Mouse (Mus musculus) midbrain, embryonic 10.5 days (tissue): ENCODE data around the gene H2afy2. TPM values are rescaled to one million over a fixed set of nuclear protein-coding genes. Genes with fewer than 3 reads are reported as not detected.

Experiments used
- DNase-seq: peaks from one replicate; pipeline ENCODE4 v3.0.0-alpha.2; 2017; ENCODE audit warnings: low spot score
- H3K27ac ChIP-seq: fragments of 300-500 bp; sonication (generic); replicated peaks from 2 replicates; pipeline ENCODE4 v1.5.1; 2016; ENCODE audit warnings: mild to moderate bottlenecking
- H3K27me3 ChIP-seq: fragments of 300-500 bp; sonication (generic); 2 replicates; pipeline ENCODE4 v1.6.1; 2016; ENCODE audit warnings: low read depth, mild to moderate bottlenecking; ENCODE audit not compliant: poor library complexity, severe bottlenecking
- H3K36me3 ChIP-seq: fragments of 300-500 bp; sonication (generic); 2 replicates; pipeline ENCODE4 v1.6.1; 2016; ENCODE audit warnings: mild to moderate bottlenecking, moderate library complexity
- H3K4me1 ChIP-seq: fragments of 300-500 bp; sonication (generic); 2 replicates; pipeline ENCODE4 v1.6.1; 2016
- H3K4me3 ChIP-seq: fragments of 300-500 bp; sonication (generic); 2 replicates; pipeline ENCODE4 v1.5.1; 2016; ENCODE audit warnings: mild to moderate bottlenecking, moderate library complexity
- H3K9me3 ChIP-seq: fragments of 300-500 bp; sonication (generic); replicated peaks from 2 replicates; pipeline ENCODE4 v1.6.1; 2016; ENCODE audit warnings: mild to moderate bottlenecking
- WGBS: fragments of 180-500 bp; shearing (Covaris S2); methylation state at CpG from one replicate; pipeline ENCODE4 v1.1.7; 2016; 5-methylcytosine and 5-hydroxymethylcytosine counted together
- polyA plus RNA-seq: library from polyadenylated mRNA; unstranded; fragments of >200 nt; fragmentation: Nextera tagmentation; extraction: Ambion mirVana; gene quantifications from 2 replicates; pipeline ENCODE4 v1.2.1, GENCODE M21; 2016

The H2afy2 gene
- polyA plus RNA-seq, 1 experiment from 2014 or later = 309 TPM

DNA sequence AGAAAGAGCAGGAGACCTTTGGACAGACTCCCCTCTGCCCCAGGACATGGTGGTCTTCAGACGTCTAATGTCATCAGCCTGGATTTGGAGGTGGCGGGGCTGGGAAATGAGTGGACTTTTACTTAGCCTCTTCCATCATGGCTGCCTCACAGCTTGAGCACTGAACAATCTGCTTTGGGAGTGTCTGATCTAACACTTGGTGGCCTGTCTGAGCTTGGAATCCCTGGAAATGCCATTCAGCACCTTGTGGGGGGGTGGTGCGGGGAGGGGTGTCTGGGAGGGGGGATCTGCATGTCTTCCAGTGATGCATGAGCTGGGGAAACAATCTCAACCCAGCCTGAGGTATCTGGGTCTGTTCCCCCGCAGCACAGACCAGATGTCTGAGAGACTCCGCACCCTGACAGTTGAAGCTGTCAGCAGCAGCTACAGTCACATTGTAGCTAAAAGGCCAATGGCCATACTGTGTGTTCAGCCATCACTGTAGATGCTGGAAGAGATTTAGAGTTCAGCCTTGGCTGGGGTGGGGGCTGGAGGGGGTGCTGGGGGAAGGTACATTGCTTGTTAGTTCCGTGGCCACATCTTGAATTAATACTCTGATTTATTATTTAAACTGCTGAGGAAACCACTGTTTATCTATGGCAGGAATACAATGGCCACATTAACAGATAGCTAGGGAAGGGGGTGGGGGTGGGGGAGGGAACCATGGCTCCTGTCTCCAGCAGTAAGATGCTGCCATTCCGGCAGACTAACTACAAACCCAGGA is 39.2 kb upstream of the H2afy2 start:
- Histone ChIP-seq H3K27ac (no peak overlapping the region; the same call in 1 of the 2 replicates), H3K36me3 (no peaks in the 10 kb centered on the region), H3K4me3 (no peak overlapping the region), H3K4me1 (peaks cover 18% of the 10 kb centered on the region), H3K9me3 (no peaks in the 10 kb centered on the region), H3K27me3 (peaks cover 5% of the 10 kb centered on the region; the same call in 1 of the 2 replicates)
- DNase-seq = no peak
- WGBS = 71% methylated on average over 7 of the region's 7 CpGs

DNA sequence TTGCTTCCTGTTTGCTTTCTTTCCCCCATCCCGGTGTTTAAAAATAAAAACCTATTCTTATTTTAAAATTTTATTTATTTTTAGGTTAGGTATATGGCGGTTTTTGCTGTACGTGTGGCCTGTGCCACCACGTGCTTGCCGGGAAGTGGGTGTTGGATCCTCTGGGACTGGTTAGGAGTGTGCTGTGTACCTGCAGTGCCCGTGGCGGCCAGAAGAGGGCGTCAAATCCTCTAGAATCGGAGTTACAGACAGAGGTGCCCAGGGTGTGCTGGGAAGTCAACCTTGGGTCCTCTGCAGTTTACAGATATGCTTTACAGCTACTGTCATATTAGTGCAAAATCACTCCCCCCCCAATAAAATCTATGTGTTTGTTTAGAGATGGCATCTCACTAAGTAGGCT is 36.1 kb upstream of the H2afy2 start:
- Histone ChIP-seq H3K4me3 (no peak overlapping the region), H3K27ac (no peak overlapping the region), H3K27me3 (no peaks in the 10 kb centered on the region), H3K9me3 (no peaks in the 10 kb centered on the region), H3K36me3 (no peaks in the 10 kb centered on the region), H3K4me1 (no peaks in the 10 kb centered on the region)
- WGBS = 58% methylated on average over 9 of the region's 9 CpGs
- no peak for DNase-seq

DNA sequence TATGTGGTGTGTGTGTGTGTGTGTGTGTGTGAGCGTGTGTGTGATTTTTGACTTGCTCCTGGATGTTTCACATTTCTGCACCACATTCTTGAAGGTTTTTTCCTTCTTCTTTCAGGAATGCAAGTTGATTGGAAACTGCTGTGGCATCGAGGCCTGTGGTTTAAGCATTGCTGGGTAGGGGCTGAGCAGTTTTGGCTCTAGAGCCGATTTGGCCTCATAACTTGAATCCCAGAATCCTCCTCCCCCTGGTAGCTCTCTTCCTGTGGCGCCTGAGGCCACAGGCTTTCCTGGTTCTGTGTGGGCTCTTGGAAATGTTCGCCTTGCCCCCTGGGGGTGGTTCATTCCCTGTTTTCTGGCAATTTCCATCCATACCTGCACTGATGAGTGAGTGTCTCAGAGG is 28.0 kb upstream of the H2afy2 start:
- WGBS = 63% methylated on average over 5 of the region's 5 CpGs
- Histone ChIP-seq H3K4me1 (no peaks in the 10 kb centered on the region), H3K4me3 (no peak overlapping the region), H3K27me3 (no peaks in the 10 kb centered on the region), H3K9me3 (no peaks in the 10 kb centered on the region), H3K27ac (no peak overlapping the region), H3K36me3 (no peaks in the 10 kb centered on the region)
- DNase-seq = no peak

DNA sequence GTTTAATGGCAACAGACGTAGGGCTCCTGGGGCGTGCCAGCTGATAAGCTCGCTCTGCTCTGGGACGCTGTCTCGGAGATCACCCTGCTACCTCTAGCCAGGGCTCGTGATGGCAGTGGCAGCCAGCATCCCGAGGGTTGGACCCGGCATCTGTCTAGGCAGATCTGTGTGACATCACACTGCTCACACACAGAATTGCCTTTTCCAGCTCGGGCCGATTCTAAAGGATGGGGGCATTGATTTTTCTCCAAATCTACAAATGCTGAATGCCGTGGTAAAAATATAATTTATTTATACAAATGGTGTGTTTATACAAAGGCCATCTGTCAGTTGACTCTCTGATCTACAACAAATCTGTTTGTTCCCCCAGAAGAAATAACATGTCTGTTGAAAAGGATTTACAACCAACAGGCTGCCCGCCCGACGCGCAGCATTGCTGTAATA is 14.2 kb upstream of the H2afy2 start:
- DNase-seq = no peak
- WGBS = 89% methylated on average over 15 of the region's 15 CpGs
- Histone ChIP-seq H3K27ac (no peak overlapping the region), H3K9me3 (no peaks in the 10 kb centered on the region), H3K4me1 (no peaks in the 10 kb centered on the region), H3K4me3 (no peak overlapping the region), H3K36me3 (no peaks in the 10 kb centered on the region), H3K27me3 (no peaks in the 10 kb centered on the region)

DNA sequence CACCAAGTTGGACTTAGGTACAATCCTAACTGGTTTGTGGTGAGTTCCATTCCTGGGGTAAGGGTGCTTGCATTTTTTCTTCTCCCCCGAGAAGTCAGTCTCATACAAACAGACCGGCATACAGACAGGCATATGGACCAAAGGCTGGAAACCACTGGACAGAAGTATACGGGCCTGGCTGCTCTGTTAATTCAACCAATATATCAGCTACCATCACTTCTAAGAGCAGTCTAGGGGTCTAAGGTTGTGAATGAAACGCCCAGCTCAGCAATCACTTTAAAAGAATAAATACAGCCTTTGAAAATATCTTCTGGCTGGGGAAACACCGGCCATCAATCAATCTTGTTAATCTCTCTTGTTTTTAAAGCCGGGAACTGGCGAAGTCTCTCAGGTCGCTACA is 11.5 kb upstream of the H2afy2 start:
- H3K9me3 ChIP-seq = no peaks in the 10 kb centered on the region
- H3K27ac ChIP-seq = no peak overlapping the region
- no peaks in the 10 kb centered on the region for H3K27me3 ChIP-seq
- DNase-seq = no peak
- WGBS = 61% methylated on average over 8 of the region's 8 CpGs
- H3K4me3 ChIP-seq = no peak overlapping the region
- no peaks in the 10 kb centered on the region for H3K36me3 ChIP-seq
- no peaks in the 10 kb centered on the region for H3K4me1 ChIP-seq

DNA sequence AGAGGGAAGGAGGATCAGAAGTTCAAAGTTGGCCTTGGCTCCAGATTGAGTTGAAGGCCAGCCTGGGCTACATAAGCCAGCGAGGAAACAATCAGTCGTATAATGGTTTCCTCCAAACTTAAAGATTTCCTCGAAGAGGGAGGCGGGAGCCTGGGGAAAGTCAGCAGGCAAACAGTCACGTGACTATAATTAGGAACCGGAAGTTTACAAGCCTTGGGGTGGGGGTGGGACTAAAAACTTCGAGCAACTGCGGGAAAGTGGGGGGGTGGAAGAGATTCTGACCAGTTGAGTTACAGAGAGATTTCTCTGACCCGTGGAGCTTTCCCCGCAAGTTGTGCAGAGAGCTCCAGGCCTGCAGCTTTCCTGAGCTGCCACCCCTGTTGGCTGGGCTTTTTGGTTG is 11.0 kb upstream of the H2afy2 start:
- Histone ChIP-seq H3K4me1 (no peaks in the 10 kb centered on the region), H3K9me3 (no peaks in the 10 kb centered on the region), H3K27me3 (no peaks in the 10 kb centered on the region), H3K4me3 (no peak overlapping the region), H3K27ac (no peak overlapping the region), H3K36me3 (no peaks in the 10 kb centered on the region)
- DNase-seq = no peak
- 73% methylated on average over 10 of the region's 10 CpGs for WGBS

DNA sequence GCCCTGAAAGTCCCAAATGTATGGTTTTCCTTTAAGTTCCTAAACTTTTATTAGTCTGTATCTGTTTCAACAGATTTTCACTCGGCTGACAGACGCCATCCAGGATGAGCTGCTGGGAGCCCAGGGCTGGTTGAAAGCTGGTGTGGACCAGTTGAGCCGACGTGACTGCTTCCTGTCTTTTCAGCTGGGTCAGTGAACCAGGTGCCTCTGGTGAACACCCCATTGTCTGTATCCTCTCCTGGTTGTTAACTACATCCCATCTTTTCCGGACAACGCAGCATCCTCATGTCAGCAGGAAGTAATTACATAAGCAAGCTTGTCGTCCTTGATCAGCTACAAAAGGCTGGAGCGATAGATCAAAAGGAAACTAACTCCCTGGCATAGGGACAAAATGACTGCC is 9.1 kb upstream of the H2afy2 start:
- DNase-seq = no peak
- no peak overlapping the region for H3K27ac ChIP-seq
- H3K9me3 ChIP-seq = no peaks in the 10 kb centered on the region
- 0 out of 2 replicates have a peak, but pooled peaks cover 1% of the 10 kb centered on the region for H3K4me1 ChIP-seq
- no peaks in the 10 kb centered on the region for H3K36me3 ChIP-seq
- 58% methylated on average over 8 of the region's 8 CpGs for WGBS
- H3K4me3 ChIP-seq = no peak overlapping the region
- no peaks in the 10 kb centered on the region for H3K27me3 ChIP-seq

DNA sequence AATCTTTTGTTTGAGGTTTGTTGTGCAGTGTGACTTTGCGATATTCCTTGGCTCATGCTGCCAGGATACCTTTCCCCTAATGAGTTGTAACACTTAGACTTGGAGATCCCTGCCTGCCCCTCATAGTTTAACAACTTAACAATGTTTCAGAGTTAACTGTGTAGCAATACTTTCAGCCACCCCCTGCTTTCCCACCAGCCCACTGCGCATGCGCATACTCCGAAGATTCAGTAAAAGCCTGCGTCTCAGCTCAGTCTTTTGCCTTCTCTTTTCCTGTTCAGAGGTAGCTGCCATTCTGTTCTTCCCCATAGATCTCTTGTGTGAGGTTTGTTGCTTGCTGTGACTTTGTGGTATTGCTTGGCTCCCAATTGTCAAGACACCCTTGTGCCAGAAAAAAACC is 4.6 kb upstream of the H2afy2 start:
- no peak overlapping the region for H3K4me3 ChIP-seq
- no peak overlapping the region for H3K27ac ChIP-seq
- H3K27me3 ChIP-seq = no peaks in the 10 kb centered on the region
- peaks cover 17% of the 10 kb centered on the region for H3K4me1 ChIP-seq
- DNase-seq = no peak
- no peaks in the 10 kb centered on the region for H3K9me3 ChIP-seq
- H3K36me3 ChIP-seq = no peaks in the 10 kb centered on the region
- WGBS = 95% methylated on average over 5 of the region's 5 CpGs

DNA sequence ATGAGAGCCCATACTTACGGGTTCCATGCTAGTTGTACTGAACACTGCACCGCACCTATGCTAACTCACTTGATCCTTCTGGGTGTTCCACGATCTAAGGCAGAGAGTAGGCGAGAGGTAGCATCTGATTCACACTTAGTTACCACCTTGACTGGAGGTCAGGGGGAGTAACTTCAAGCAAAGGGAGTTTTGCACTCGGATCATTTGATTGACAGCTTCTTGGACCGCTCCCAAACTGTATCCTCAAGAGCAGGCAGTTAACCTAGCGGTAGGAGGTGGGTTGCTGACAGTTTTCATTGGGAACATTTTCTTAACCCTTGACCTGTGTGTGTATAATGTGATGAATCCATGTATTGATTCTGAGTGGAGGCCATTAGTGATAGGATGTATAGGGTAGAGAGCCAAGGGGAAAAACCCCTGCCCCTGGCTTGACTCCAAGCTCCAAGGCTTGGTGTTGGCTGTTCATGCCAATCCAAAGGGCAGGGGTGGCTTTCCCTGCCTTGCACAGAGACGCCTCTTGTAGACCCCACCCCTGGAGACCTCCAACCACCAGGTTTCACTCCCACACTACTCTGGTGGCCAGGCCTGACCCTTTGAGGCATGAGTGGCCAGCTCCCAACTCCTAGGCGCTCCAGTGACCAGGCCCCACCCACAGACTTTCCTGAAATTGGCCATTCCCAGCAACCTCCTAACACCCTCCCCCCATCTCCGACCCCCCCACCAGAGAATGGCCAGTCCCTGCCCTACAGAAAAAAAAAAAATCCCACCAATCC is 3.8 kb upstream of the H2afy2 start:
- H3K36me3 ChIP-seq = no peaks in the 10 kb centered on the region
- no peak overlapping the region for H3K4me3 ChIP-seq
- no peaks in the 10 kb centered on the region for H3K27me3 ChIP-seq
- H3K27ac ChIP-seq = no peak overlapping the region
- 78% methylated on average over 10 of the region's 10 CpGs for WGBS
- H3K4me1 ChIP-seq = peaks cover 19% of the 10 kb centered on the region
- H3K9me3 ChIP-seq = no peaks in the 10 kb centered on the region
- DNase-seq = no peak

DNA sequence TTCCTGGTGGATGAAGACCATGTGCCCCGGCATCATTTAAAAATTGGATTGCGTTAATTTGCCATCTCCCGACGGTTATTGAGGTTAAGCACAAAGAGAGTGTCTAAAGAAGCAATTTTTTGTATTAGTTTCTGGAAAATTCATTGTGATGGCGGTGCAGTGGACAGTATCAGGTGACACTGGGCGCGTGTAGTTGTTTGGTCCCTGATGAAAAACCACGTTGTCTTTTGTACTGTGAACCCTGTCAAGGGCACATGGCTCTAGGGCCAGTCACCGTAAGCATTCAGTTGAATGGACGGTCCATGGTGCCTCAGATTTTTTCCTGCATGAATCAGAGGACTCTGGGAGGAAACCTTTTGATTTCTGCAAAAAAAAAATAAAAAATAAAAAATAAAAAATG is 467 bp upstream of the H2afy2 start:
- peak overlapping the region; percentile 98 for H3K4me3 ChIP-seq
- WGBS = 19% methylated on average over 10 of the region's 10 CpGs
- DNase-seq = no peak
- no peaks in the 10 kb centered on the region for H3K27me3 ChIP-seq
- H3K9me3 ChIP-seq = no peaks in the 10 kb centered on the region
- H3K27ac ChIP-seq = peak overlapping the region; percentile 100
- peaks cover 14% of the 10 kb centered on the region for H3K36me3 ChIP-seq
- H3K4me1 ChIP-seq = peaks cover 36% of the 10 kb centered on the region

DNA sequence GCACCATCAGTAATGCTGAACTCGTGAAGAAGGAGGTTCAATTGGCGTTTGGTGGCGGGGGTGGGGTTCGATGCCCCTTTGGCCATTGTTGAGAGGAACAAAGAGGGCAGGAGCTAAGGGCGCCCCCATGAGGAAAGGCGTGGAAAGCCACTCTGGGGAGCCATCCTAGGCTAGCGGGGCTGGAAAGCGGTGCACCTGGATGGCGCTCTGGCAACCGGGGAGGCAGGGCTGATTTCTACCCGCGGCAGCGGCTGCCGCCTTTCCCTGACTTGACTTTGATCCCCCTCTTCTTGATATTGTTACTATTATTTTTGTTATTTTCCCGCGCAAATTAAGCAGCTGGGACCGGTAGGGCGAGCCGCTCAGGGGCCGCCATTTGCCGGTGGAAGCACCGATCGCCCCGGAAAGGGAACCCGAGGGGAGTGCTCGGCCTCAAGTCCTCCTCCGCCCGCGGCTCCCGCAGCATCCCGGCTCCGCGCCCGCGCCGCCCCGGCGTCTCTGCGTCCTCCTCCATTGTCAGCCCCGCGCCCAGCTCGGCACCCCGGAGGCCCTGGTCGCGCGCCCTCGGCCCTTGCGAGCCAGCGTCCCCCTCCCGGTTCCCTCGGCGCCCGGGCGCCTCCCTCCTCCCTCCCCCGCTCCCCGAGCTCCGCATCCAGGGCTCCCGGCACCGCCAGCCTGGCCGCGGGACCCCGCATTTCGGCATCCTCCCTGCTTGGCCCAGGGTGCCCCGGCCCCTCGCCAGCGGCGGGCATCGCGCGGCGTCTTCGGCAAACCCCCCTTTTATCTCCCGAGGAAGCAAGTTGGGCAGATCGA is 942 bp downstream of the H2afy2 start:
- Histone ChIP-seq H3K9me3 (no peaks in the 10 kb centered on the region), H3K4me1 (peaks cover 35% of the 10 kb centered on the region), H3K4me3 (peak overlapping the region; percentile 98), H3K36me3 (peaks cover 27% of the 10 kb centered on the region), H3K27me3 (no peaks in the 10 kb centered on the region), H3K27ac (peak overlapping the region; percentile 100)
- under 1% methylated on average over 74 of the region's 74 CpGs for WGBS
- DNase-seq = peak; percentile 83

DNA sequence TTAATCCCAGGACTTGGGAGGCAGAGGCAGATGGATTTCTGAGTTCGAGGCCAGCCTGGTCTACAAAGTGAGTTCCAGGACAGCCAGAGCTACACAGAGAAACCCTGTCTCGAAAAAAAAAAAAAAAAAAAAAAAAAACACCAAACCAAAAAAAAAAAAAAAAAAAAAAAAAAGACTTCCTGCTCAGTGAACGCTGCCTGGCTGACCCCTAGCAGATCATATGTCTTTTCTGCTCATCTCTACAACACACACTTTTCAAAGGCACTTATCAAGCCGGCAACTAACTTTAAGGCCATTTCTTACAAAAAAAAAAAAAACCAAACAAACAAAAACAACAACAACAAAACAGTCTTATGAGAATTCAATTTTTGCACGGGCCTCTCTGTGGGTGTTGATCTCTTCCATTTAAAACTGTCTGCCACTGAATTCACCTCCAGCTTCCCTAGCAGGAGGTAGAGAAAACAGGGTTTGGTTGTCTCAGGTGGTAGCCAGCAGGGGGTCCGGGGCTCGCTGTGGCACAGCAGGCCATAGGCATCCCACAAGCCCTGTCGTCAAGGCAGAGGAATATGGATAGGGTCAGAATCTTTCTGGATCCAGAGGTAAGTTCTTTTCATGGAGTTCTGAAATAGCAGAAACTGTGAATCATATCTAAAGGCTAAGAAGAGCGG is 2.4 kb downstream of the H2afy2 start:
- peak overlapping the region; percentile 100 for H3K27ac ChIP-seq
- peaks cover 37% of the 10 kb centered on the region for H3K36me3 ChIP-seq
- H3K4me3 ChIP-seq = peak overlapping the region; percentile 98
- no peaks in the 10 kb centered on the region for H3K9me3 ChIP-seq
- 24% methylated on average over 9 of the region's 9 CpGs for WGBS
- no peak for DNase-seq
- H3K4me1 ChIP-seq = peaks cover 32% of the 10 kb centered on the region
- no peaks in the 10 kb centered on the region for H3K27me3 ChIP-seq
